Mouse (Mus musculus): ENCODE measurements around the gene BC051019. TPM values are rescaled to one million over a fixed set of nuclear protein-coding genes. Genes with fewer than 3 reads are reported as not detected.

Gene BC051019
- polyA plus RNA-seq, 1 experiment = not detected

DNA sequence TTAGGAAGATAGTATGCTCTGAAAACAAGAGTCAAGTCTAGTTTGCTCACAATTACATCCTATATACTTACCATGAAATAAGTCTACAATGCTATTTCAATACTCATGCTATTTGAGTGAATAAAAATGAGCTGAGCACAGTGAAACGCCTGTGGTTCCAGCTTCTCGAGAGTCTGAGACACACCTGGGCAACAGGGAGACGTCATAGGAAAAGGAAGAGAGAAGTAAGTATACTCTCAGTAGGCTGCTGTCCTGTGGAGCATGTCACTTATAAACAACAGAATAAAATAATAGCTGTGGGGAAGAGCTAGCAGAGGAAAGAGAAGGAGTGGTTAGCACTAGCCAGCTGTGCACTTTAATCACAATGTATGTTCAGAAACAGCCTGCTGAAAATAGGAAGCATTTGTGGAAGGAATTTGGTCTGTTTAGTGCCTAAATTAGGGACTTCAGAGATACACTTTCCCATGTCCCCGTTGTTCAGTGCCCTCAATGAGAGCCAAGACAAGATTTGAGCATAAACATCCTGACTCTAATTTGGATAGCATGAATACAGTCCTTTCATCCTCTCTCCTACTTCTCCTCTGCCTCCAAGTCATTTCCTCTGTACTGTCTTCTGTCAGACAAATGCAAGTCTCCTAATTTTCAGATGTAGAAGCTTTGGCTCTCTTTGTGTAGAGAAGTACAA, 48.6 kb downstream of the BC051019 start:
- TF ChIP-seq GATA1 (IDR thresholded peaks at IDR 0.05; ENCODE audit: low read length) = no peak
- TF ChIP-seq TAL1 (IDR thresholded peaks at IDR 0.05; ENCODE audit: low read length) = no peak
- Histone ChIP-seq H3K4me3 (replicated peaks) (no peak overlapping the region), H3K36me3 (ENCODE audit: control insufficient read depth) (no peaks in the 10 kb centered on the region), H3K27me3 (ENCODE audit: control insufficient read depth) (peaks cover 19% of the 10 kb centered on the region), H3K4me1 (ENCODE audit: control insufficient read depth) (peaks cover 14% of the 10 kb centered on the region), H3K9me3 (ENCODE audit: control insufficient read depth, low read length) (no peaks in the 10 kb centered on the region)

DNA sequence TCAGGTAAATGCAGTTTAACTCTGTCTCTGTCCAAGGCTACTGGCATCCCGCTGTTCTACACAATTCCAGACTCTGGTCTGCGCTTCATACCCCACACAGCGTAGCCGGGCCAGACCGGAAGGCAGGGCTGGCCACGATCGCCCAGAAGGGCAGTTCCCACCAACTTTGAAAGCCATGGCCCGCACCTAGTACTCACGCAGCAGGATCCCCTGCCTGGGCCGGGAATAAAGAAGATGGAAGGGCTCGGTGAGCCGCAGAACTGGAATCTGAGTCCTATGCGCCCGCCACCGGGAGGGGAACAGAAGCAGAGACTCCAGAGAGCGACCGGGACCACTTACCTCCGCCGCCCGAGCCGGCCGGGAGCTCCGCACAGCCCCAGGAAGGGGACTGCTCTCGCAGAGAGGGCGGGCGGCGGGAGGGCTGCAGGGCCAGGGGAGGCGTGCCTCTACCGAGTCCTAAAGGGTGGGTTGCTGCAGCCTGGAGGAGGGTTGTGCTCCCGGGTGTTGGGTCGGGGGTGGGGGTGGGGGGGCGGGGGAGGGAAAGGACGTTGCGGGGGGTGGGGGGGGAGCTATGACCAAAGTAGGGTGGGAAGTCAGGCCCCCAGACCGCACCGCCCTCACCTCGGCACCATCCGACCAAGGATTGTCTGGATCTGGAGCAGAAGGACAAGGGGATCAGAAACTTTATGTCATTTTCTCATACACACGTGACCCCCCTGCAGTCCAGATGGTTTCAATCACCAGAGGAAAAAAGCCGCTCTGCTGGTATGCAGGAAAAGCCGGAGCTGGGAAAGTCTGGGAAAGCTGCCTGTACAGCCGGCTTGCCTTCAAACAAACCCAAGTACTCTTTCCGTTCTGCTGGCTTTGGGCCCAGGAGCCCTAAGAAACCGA, 51.8 kb downstream of the BC051019 start:
- H3K4me1 ChIP-seq (ENCODE audit: control insufficient read depth) = peaks cover 16% of the 10 kb centered on the region
- H3K9me3 ChIP-seq (ENCODE audit: control insufficient read depth, low read length) = no peaks in the 10 kb centered on the region
- no peaks in the 10 kb centered on the region for H3K36me3 ChIP-seq (ENCODE audit: control insufficient read depth)
- H3K4me3 ChIP-seq (replicated peaks) = peak overlapping the region; percentile 63
- peaks cover 25% of the 10 kb centered on the region for H3K27me3 ChIP-seq (ENCODE audit: control insufficient read depth)
- TF ChIP-seq GATA1 (IDR thresholded peaks at IDR 0.05; ENCODE audit: low read length) (no peak), TAL1 (IDR thresholded peaks at IDR 0.05; ENCODE audit: low read length) (no peak)

- peaks cover 25% of the 10 kb centered on the region for H3K27me3 ChIP-seq (ENCODE audit: control insufficient read depth)
- H3K9me3 ChIP-seq (ENCODE audit: control insufficient read depth, low read length) = no peaks in the 10 kb centered on the region
- TF ChIP-seq TAL1 (IDR thresholded peaks at IDR 0.05; ENCODE audit: low read length) = no peak
- no peak for TF ChIP-seq GATA1 (IDR thresholded peaks at IDR 0.05; ENCODE audit: low read length)
- H3K4me3 ChIP-seq (replicated peaks) = no peak overlapping the region
- no peaks in the 10 kb centered on the region for H3K36me3 ChIP-seq (ENCODE audit: control insufficient read depth)
- peaks cover 16% of the 10 kb centered on the region for H3K4me1 ChIP-seq (ENCODE audit: control insufficient read depth)
Observed at GRCm38 (mm10) chr7:109669426-109670170, 54.1 kb downstream of the BC051019 start.

DNA sequence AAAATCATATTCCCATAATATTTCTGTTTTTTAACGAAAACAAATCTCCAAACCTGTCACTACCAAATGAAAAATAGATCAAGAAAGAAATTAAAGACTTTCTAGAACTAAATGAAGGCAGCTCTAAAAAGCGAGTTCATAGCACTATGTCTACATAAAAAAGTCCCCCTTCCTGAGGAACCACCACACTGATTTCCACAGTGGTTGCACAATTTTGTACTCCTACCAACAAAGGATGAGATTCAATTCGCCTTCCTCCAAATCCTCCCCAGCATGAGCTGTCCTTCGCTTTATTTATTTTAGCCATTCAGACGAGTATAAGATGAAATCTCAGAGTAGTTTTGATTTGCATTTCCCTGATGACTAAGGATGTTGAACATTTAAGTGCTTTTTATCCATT, 57.0 kb downstream of the BC051019 start:
- no peaks in the 10 kb centered on the region for H3K9me3 ChIP-seq (ENCODE audit: control insufficient read depth, low read length)
- TF ChIP-seq GATA1 (IDR thresholded peaks at IDR 0.05; ENCODE audit: low read length) (no peak), TAL1 (IDR thresholded peaks at IDR 0.05; ENCODE audit: low read length) (no peak)
- H3K36me3 ChIP-seq (ENCODE audit: control insufficient read depth) = no peaks in the 10 kb centered on the region
- H3K27me3 ChIP-seq (ENCODE audit: control insufficient read depth) = peaks cover 17% of the 10 kb centered on the region
- H3K4me1 ChIP-seq (ENCODE audit: control insufficient read depth) = peaks cover 10% of the 10 kb centered on the region
- H3K4me3 ChIP-seq (replicated peaks) = no peak overlapping the region

DNA sequence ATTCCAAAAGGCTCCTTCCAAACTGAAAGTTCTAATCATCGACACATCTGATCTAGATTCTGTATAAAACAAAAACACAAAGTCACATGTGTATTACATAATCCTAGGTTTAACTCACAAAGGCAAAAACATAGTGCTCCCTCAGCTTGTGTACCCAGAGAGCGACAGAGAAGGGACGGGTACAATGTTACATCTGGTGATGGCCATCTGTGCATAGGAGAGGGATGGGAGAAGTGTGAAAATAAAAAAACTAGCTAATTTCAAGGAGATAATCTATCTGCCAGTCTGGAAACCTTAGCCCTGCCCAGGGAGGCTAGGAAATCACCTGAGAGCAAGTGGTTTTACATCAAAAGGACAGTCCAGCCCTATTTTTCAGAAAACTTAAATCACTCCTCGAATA, 61.0 kb downstream of the BC051019 start:
- no peaks in the 10 kb centered on the region for H3K27me3 ChIP-seq (ENCODE audit: control insufficient read depth)
- H3K9me3 ChIP-seq (ENCODE audit: control insufficient read depth, low read length) = no peaks in the 10 kb centered on the region
- no peaks in the 10 kb centered on the region for H3K36me3 ChIP-seq (ENCODE audit: control insufficient read depth)
- no peak for TF ChIP-seq GATA1 (IDR thresholded peaks at IDR 0.05; ENCODE audit: low read length)
- TF ChIP-seq TAL1 (IDR thresholded peaks at IDR 0.05; ENCODE audit: low read length) = no peak
- peaks cover 25% of the 10 kb centered on the region for H3K4me1 ChIP-seq (ENCODE audit: control insufficient read depth)
- no peak overlapping the region for H3K4me3 ChIP-seq (replicated peaks)

Other genes with a start within 250 kb of the BC051019 start
- not detected in 2 replicates for gene Trim66, start 215.7 kb downstream of the BC051019 start, polyA plus RNA-seq (2012)
- gene Rpl27a, start 204.7 kb downstream of the BC051019 start, polyA plus RNA-seq (2012) = 866 and 1,006 TPM in 2 replicates
- 1.1 and 1.3 TPM in 2 replicates for gene St5, start 20.2 kb downstream of the BC051019 start, polyA plus RNA-seq (2012)
- 7.5 and 10.3 TPM in 2 replicates for gene Akip1, start 20.2 kb downstream of the BC051019 start, polyA plus RNA-seq (2012)
- gene Ascl3, start 7.9 kb upstream of the BC051019 start, polyA plus RNA-seq (2012) = 0.11 and 0.28 TPM in 2 replicates
- 0.19 and 0.51 TPM in 2 replicates for gene Tmem9b, start 29.0 kb upstream of the BC051019 start, polyA plus RNA-seq (2012)
- gene Nrip3, start 58.2 kb upstream of the BC051019 start, polyA plus RNA-seq (2012) = 0.05 and 0.48 TPM in 2 replicates
- gene Scube2, start 141.8 kb upstream of the BC051019 start, polyA plus RNA-seq (2012) = not detected in 2 replicates
- gene Dennd5a, start 236.6 kb upstream of the BC051019 start, polyA plus RNA-seq (2012) = 0.45 and 0.60 TPM in 2 replicates

All from erythroblast, embryonic 14.5 days (primary cell).